Mouse (Mus musculus): ENCODE measurements at regions not wholly inside any gene's neighbourhood (a gene's known extent, or its start where the extent isn't known, plus 50 kb on each side); places are given as distances from the start of the nearest gene placed in this dataset.

DNA sequence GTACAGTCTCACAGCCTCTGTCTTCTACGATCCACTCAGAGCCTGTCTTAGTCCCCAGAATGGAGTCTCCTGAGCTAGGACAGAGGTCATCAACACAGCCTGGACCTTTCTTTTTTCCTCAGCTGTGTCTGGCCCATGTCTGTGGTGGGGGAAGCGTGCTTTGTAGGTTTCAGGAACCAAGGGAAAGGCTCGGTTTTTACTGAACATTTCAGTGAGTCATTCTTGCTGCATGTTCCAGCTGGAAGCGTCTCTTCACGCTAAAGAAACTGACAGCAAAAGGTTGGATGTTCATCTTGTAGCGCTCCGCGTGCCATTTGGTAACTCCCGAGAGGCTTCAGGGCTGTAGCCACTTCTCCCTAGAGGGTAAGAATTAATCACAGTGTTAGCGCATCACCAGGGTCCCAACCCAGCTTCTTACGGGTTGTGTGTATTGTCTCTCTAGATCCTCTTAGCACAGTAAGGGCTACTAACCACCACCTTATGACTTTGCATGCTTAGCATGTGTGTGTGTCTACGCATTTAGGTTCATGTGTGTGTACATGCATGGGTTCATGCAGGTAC, 280.2 kb downstream of the Gm49356 start:
- H3K4me1 ChIP-seq (ENCODE audit: insufficient read depth, low read depth, low read length): peaks cover under 1% of the 10 kb centered on the region; the same call in 1 of the 2 replicates
- WGBS: 80% methylated on average over 12 of the region's 12 CpGs
- DNase-seq (ENCODE audit: low spot score): peak; percentile 59
- H3K9ac ChIP-seq (replicated peaks; ENCODE audit: low read depth): no peak overlapping the region
- no peaks in the 10 kb centered on the region for H3K9me3 ChIP-seq (ENCODE audit: low read length)
- no peak overlapping the region for H3K4me2 ChIP-seq (replicated peaks; ENCODE audit: low read depth, low read length)
- peak; percentile 29 for ATAC-seq
- H3K36me3 ChIP-seq (ENCODE audit: insufficient read depth, low read length): no peaks in the 10 kb centered on the region
- H3K27me3 ChIP-seq (replicated peaks; ENCODE audit: insufficient read depth, low read length): no peaks in the 10 kb centered on the region
- H3K27ac ChIP-seq (ENCODE audit: low read length): peak overlapping the region; percentile 38
- H3K4me3 ChIP-seq (ENCODE audit: low read depth, low read length): no peak overlapping the region
- TF ChIP-seq CTCF (IDR thresholded peaks at IDR 0.05) (no peak), EP300 (IDR thresholded peaks at IDR 0.05) (no peak)

DNA sequence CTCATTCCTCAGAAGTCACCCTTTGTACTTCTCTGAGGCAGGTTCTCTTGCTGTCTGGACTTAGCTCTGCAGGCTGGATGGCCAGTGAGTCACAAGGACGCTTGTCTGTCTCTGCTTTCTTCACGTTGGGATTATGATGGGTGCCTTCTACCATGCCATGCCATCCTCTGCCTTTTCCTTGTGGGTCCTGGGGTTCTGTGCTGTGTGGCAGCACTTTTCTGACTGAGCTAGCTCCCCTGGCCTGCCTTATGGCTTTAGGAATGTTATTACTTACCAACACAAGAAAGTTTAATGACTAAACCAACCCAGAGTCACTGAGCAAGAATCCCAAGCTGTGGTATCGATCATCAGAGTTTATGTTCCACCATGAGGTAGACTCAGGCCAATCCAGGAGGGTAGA, 280.7 kb downstream of the Gm49356 start:
- 88% methylated on average over 3 of the region's 3 CpGs for WGBS

DNA sequence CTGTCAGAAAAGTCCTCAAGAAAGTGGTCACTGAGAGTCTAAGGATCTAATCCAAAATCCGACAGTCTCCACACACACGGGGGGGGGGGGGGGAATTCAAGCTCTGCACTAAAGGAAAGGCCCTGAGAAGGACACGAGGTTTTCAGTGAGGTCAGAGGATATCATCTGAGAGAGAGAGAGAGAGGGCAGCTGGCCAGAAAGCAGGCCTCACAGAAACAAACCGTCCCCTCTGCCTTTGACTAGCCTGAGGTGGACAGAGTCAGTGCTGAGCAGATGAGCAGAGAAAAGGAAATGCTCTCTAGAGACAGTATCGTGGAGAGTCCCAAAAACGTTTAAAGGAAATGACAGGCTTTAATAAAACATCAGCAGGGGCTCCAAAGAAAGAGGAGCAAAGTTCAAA, 282.0 kb downstream of the Gm49356 start:
- WGBS: 18% methylated on average over 6 of the region's 6 CpGs
- no peaks in the 10 kb centered on the region for H3K9me3 ChIP-seq (ENCODE audit: low read length)
- no peak overlapping the region for H3K27ac ChIP-seq (ENCODE audit: low read length)
- no peaks in the 10 kb centered on the region for H3K27me3 ChIP-seq (replicated peaks; ENCODE audit: insufficient read depth, low read length)
- DNase-seq (ENCODE audit: low spot score) (peak; percentile 44), ATAC-seq (no peak)
- peaks cover 6% of the 10 kb centered on the region; the same call in 1 of the 2 replicates for H3K4me1 ChIP-seq (ENCODE audit: insufficient read depth, low read depth, low read length)
- no peak overlapping the region for H3K4me3 ChIP-seq (ENCODE audit: low read depth, low read length)
- no peak overlapping the region for H3K4me2 ChIP-seq (replicated peaks; ENCODE audit: low read depth, low read length)
- no peaks in the 10 kb centered on the region for H3K36me3 ChIP-seq (ENCODE audit: insufficient read depth, low read length)
- TF ChIP-seq CTCF (IDR thresholded peaks at IDR 0.05): no peak
- TF ChIP-seq EP300 (IDR thresholded peaks at IDR 0.05): no peak
- no peak overlapping the region for H3K9ac ChIP-seq (replicated peaks; ENCODE audit: low read depth)

More for the DNA sequence above, 280.7 kb downstream of the Gm49356 start:
- Histone ChIP-seq H3K27me3 (replicated peaks; ENCODE audit: insufficient read depth, low read length) (no peaks in the 10 kb centered on the region), H3K9me3 (ENCODE audit: low read length) (no peaks in the 10 kb centered on the region), H3K4me2 (replicated peaks; ENCODE audit: low read depth, low read length) (no peak overlapping the region), H3K36me3 (ENCODE audit: insufficient read depth, low read length) (no peaks in the 10 kb centered on the region), H3K4me3 (ENCODE audit: low read depth, low read length) (no peak overlapping the region), H3K4me1 (ENCODE audit: insufficient read depth, low read depth, low read length) (peaks cover 5% of the 10 kb centered on the region; the same call in 1 of the 2 replicates), H3K9ac (replicated peaks; ENCODE audit: low read depth) (no peak overlapping the region), H3K27ac (ENCODE audit: low read length) (no peak overlapping the region)
- TF ChIP-seq CTCF (IDR thresholded peaks at IDR 0.05) (no peak), EP300 (IDR thresholded peaks at IDR 0.05) (no peak)
- no peak for ATAC-seq
- DNase-seq (ENCODE audit: low spot score): no peak

DNA sequence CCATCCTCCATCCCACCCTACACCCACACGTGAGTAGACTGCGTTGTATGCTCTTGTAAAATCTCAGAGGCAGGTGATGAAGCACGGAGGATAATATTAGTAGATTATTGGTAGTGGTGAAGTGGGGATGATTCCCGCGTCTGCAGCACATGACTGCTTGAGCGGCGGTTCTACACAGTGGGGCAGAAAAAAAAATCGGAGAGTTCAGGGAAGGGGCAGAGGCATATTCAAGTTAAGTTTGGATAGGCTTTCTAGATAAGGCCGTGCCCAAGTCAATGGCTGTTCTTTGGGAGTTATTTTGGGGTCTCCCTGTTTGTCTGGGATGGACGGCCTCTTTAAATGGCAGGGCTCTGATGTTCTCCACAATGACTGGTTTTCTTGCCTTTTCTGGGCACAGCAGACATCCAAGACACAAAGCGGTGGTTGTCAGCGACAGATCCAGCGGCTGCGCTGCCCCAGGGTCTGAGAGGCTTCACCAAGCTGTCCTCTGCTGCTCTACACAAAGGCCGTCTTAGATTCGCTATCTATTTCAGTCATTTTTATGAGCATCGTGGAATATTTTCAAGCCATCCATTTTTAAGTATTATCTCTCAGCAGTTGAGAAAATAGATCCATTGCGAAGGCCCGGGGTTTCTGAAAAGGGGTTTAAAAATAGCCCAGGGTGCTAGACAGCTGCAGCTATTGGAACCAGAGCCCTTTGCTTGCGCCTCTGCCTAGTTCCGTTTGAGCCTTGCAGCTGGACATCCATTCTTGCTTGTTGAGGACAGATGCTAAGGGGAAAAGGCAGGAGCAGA, 284.6 kb downstream of the Gm49356 start:
- 70% methylated on average over 21 of the region's 21 CpGs for WGBS
- no peaks in the 10 kb centered on the region for H3K36me3 ChIP-seq (ENCODE audit: insufficient read depth, low read length)
- no peaks in the 10 kb centered on the region for H3K27me3 ChIP-seq (replicated peaks; ENCODE audit: insufficient read depth, low read length)
- peak overlapping the region; percentile 59; the same call in 1 of the 2 replicates for H3K27ac ChIP-seq (ENCODE audit: low read length)
- DNase-seq (ENCODE audit: low spot score) (peak; percentile 41), ATAC-seq (no peak)
- no peak overlapping the region for H3K4me2 ChIP-seq (replicated peaks; ENCODE audit: low read depth, low read length)
- no peak overlapping the region for H3K4me3 ChIP-seq (ENCODE audit: low read depth, low read length)
- no peaks in the 10 kb centered on the region for H3K9me3 ChIP-seq (ENCODE audit: low read length)
- no peak overlapping the region for H3K9ac ChIP-seq (replicated peaks; ENCODE audit: low read depth)
- no peak for TF ChIP-seq CTCF (IDR thresholded peaks at IDR 0.05)
- peaks cover 6% of the 10 kb centered on the region; the same call in 1 of the 2 replicates for H3K4me1 ChIP-seq (ENCODE audit: insufficient read depth, low read depth, low read length)

DNA sequence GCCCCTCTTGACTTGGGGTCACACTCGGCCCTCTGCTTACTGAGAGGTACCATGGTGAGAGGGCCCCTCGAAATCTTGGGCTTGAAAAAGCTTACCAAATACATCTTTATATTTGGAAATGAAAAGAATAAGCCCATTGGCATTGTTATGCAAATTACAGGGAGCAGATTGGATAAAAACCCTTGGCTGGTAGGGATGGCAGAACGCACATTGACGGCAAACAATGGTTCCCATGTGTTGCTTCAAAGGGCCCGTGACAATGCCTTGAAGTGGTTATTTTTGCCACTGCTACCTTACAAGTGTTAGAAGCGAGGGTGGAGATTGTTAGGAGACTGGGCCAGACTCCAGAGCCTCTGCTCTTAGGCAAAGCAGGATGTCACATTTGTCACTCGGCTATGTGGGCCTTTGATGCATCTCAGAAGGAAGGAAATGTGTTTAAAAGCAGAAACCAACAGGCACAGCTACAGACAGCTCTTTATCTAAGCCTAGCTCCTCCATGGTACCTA, 285.2 kb downstream of the Gm49356 start:
- peak overlapping the region; percentile 59; the same call in 1 of the 2 replicates for H3K27ac ChIP-seq (ENCODE audit: low read length)
- no peaks in the 10 kb centered on the region for H3K9me3 ChIP-seq (ENCODE audit: low read length)
- TF ChIP-seq CTCF (IDR thresholded peaks at IDR 0.05): no peak
- peak; percentile 73 for TF ChIP-seq EP300 (IDR thresholded peaks at IDR 0.05)
- DNase-seq (ENCODE audit: low spot score): peak; percentile 73
- ATAC-seq: peak; percentile 79
- no peak overlapping the region for H3K9ac ChIP-seq (replicated peaks; ENCODE audit: low read depth)
- H3K4me3 ChIP-seq (ENCODE audit: low read depth, low read length): no peak overlapping the region
- no peak overlapping the region for H3K4me2 ChIP-seq (replicated peaks; ENCODE audit: low read depth, low read length)
- WGBS: 32% methylated on average over 7 of the region's 7 CpGs
- no peaks in the 10 kb centered on the region for H3K36me3 ChIP-seq (ENCODE audit: insufficient read depth, low read length)
- H3K27me3 ChIP-seq (replicated peaks; ENCODE audit: insufficient read depth, low read length): no peaks in the 10 kb centered on the region
- H3K4me1 ChIP-seq (ENCODE audit: insufficient read depth, low read depth, low read length): peaks cover 6% of the 10 kb centered on the region; the same call in 1 of the 2 replicates

DNA sequence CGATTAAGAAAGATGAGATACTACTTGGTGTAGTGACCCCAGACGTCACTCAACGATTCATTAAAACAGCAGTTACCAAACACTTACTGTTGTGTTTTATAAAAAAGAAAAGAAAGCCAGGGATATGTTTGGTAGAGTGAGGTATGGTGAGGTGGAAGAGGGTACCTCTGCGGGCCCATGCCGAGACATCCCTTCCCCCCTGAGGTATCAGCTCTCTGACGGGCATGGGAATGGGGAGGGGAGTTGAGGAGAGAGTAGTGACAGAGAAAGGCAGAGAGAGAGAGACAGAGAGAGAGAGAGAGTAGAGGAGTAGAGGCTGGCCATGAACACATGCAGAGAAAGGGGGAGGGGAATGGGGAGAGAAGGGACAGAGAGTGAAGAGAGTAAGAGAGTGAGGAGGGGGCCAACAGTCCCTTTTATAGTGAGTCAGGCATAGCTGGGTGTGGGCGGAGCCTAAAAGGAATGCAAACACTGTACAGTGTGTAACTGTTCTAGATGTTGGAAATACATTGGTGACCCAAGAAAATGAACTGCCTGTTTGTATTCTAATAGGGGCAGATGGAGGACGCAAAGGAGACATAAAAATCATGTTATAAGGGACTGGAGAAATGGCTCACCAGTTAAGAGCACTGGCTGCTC, 285.9 kb downstream of the Gm49356 start:
- Histone ChIP-seq H3K27ac (ENCODE audit: low read length) (no peak overlapping the region), H3K27me3 (replicated peaks; ENCODE audit: insufficient read depth, low read length) (no peaks in the 10 kb centered on the region), H3K4me1 (ENCODE audit: insufficient read depth, low read depth, low read length) (peaks cover 6% of the 10 kb centered on the region; the same call in 1 of the 2 replicates), H3K4me2 (replicated peaks; ENCODE audit: low read depth, low read length) (no peak overlapping the region), H3K9ac (replicated peaks; ENCODE audit: low read depth) (no peak overlapping the region), H3K9me3 (ENCODE audit: low read length) (no peaks in the 10 kb centered on the region), H3K36me3 (ENCODE audit: insufficient read depth, low read length) (no peaks in the 10 kb centered on the region), H3K4me3 (ENCODE audit: low read depth, low read length) (no peak overlapping the region)
- TF ChIP-seq CTCF (IDR thresholded peaks at IDR 0.05) (no peak), EP300 (IDR thresholded peaks at IDR 0.05) (no peak)
- DNase-seq (ENCODE audit: low spot score) (no peak), ATAC-seq (peak; percentile 39)
- WGBS: 41% methylated on average over 8 of the region's 8 CpGs

Data from lung, postnatal 0 days (tissue).